Mouse (Mus musculus) heart, adult 18-20 months (tissue): ENCODE results near the gene Atp5e. TPM values are rescaled to one million over a fixed set of nuclear protein-coding genes. Genes with fewer than 3 reads are reported as not detected.
A peak's percentile ranks its signal among the peaks of the same experiment; 100 is the strongest.

ENCODE experiments used
- DNase-seq, 2 experiments: peaks; one replicate each; pipeline ENCODE4 v3.0.0; 2021 to 2022; ENCODE audit warnings: mixed read lengths in 1 of 2
- total RNA-seq, 2 experiments: library from RNA; stranded (reverse); gene quantifications; 2 replicates each; pipeline ENCODE4 v1.2.3; 2021

Gene Atp5e
- total RNA-seq, 2 experiments from 2014 or later, result 1,683 to 1,862 TPM

GRCm38 (mm10) chr2:174415731-174416310 is 48.1 kb downstream of the Atp5e start, which contains the start of gene Nelfcd:
TSS of gene Nelfcd (plus strand) at chr2:174415804.
- peak; percentile 94 to 95 for DNase-seq

- no peak for DNase-seq
These were observed 48.7 kb downstream of the Atp5e start for GRCm38 (mm10) chr2:174415001-174415730.

- DNase-seq, result no peak
These were observed 50.8 kb downstream of the Atp5e start for GRCm38 (mm10) chr2:174413127-174413526.

Other genes with a start within 250 kb of the Atp5e start
- gene Gnas, start 179.8 kb downstream of the Atp5e start, total RNA-seq, result 1,000 to 10,000 TPM; 1,194 to 1,253 TPM
- 1 to 10 TPM; 1.8 to 2.3 TPM for gene Gm20721, start 117.4 kb downstream of the Atp5e start, total RNA-seq
- gene Nelfcd, start 48.3 kb downstream of the Atp5e start, total RNA-seq, result 10 to 100 TPM; 27.9 to 29.7 TPM
- gene Ctsz, start 25.1 kb downstream of the Atp5e start, total RNA-seq, result 10 to 100 TPM; 30.0 to 40.1 TPM
- gene Tubb1, start 13.4 kb downstream of the Atp5e start, total RNA-seq, result 1 to 10 TPM; 3.5 to 4.5 TPM
- gene Prelid3b, start 9.0 kb upstream of the Atp5e start, total RNA-seq, result 10 to 100 TPM; 55.5 to 60.0 TPM
- gene Zfp831, start 179.4 kb upstream of the Atp5e start, total RNA-seq, result under 1 TPM; 0.07 to 0.59 TPM